Mouse (Mus musculus) megakaryocyte, adult 5-6 weeks (primary cell): ENCODE results near the gene Mmab. TPM values are rescaled to one million over a fixed set of nuclear protein-coding genes. Genes with fewer than 3 reads are reported as not detected.

Experiments used
- total RNA-seq, 2 experiments: library from RNA; stranded (forward) in 1 of 2; stranded (reverse) in 1 of 2; fragments of 153-499, 151-499 nt in 1 of 2; fragments of 221-1000, 200-1000 nt in 1 of 2; gene quantifications; 2 replicates each; pipeline versions ENCODE4 v1.2.3 to v1.2.4; 2015 to 2017

Mmab gene
- total RNA-seq, 2 experiments from 2014 or later, result 2.5 to 4.2 TPM

Other genes with a start within 250 kb of the Mmab start
- gene Foxn4, start 170.3 kb downstream of the Mmab start, total RNA-seq (2015), result not detected in 2 replicates
- gene Foxn4, start 170.3 kb downstream of the Mmab start, total RNA-seq (2017), result not detected in 2 replicates
- gene Myo1h, start 154.9 kb downstream of the Mmab start, total RNA-seq (2015), result 4.3 and 8.6 TPM in 2 replicates
- 5.2 and 12.5 TPM in 2 replicates for gene Myo1h, start 154.9 kb downstream of the Mmab start, total RNA-seq (2017)
- 30.2 and 32.5 TPM in 2 replicates for gene Kctd10, start 63.6 kb downstream of the Mmab start, total RNA-seq (2015)
- 89.8 and 106 TPM in 2 replicates for gene Kctd10, start 63.6 kb downstream of the Mmab start, total RNA-seq (2017)
- gene Ube3b, start 63.5 kb downstream of the Mmab start, total RNA-seq (2015), result 23.7 and 27.3 TPM in 2 replicates
- gene Ube3b, start 63.5 kb downstream of the Mmab start, total RNA-seq (2017), result 17.5 and 19.3 TPM in 2 replicates
- 4.2 and 4.4 TPM in 2 replicates for gene Mvk, start 209 bp upstream of the Mmab start, total RNA-seq (2015)
- gene Mvk, start 209 bp upstream of the Mmab start, total RNA-seq (2017), result 5.7 and 7.3 TPM in 2 replicates
- gene Fam222a, start 124.0 kb upstream of the Mmab start, total RNA-seq (2015), result 0.16 and 0.22 TPM in 2 replicates
- 0.11 and 0.69 TPM in 2 replicates for gene Fam222a, start 124.0 kb upstream of the Mmab start, total RNA-seq (2017)
- gene Trpv4, start 214.4 kb upstream of the Mmab start, total RNA-seq (2015), result 1.5 TPM in 2 replicates
- 0.94 and 1.8 TPM in 2 replicates for gene Trpv4, start 214.4 kb upstream of the Mmab start, total RNA-seq (2017)
- gene Gltp, start 246.9 kb upstream of the Mmab start, total RNA-seq (2015), result 268 and 269 TPM in 2 replicates
- 135 and 141 TPM in 2 replicates for gene Gltp, start 246.9 kb upstream of the Mmab start, total RNA-seq (2017)